Mouse (Mus musculus): ENCODE measurements around the gene Hoxb2. TPM values are rescaled to one million over a fixed set of nuclear protein-coding genes. Genes with fewer than 3 reads are reported as not detected.

Hoxb2 gene
- polyA plus RNA-seq, 1 experiment from 2014 or later = 20.3 TPM

DNA sequence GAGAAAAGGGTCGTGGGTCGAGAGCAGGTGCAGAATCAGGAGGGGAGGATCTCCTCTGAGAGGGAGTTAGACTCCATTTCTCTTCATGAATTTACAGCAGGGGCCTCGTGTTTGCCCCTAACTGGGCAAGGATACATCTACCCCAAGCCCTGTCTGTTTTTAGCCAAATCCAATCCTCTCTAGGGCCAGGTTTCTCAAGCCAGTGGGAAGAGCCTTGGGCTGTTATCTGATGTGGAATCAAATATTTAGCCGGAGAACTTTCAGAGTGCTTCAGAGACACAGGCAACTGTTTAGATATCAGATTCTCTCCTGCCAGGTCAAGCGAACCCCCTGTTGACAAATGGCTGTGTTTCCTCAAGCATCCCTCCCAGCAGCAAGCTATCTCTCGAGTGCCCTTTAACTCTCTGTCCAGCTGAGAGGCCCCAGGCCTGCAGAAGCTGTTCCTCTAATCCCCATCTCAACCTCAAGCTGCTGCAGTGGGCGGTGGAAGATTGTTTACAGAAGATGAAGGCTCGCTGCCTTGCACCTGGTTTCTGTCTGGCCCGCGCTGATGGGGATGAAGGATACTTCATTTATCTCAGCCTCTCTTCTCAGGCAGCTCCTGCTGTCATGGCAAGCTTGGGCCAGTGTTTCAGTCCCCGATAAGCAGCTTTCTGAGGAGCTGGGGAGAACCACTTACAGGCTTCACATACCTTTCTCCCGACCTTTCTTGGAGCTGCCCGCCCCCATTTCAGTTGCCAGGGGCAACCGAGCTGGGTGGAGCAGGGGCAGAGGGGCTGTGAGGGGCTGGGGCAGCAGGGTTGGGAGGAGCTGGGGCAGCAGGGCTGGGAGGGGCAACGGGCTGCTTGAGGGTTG is 46.7 kb downstream of the Hoxb2 start:
- Histone ChIP-seq H3K27me3 (replicated peaks) (no peaks in the 10 kb centered on the region), H3K4me2 (no peak overlapping the region), H3K4me3 (replicated peaks) (no peak overlapping the region), H3K4me1 (peaks cover 14% of the 10 kb centered on the region), H3K36me3 (no peaks in the 10 kb centered on the region), H3K9me3 (no peaks in the 10 kb centered on the region), H3K27ac (peak overlapping the region; percentile 45), H3K9ac (no peak overlapping the region)
- ATAC-seq (ENCODE audit: insufficient read depth, low FRiP score, low read depth) = peak; percentile 74
- 9% methylated on average over 15 of the region's 15 CpGs for WGBS

DNA sequence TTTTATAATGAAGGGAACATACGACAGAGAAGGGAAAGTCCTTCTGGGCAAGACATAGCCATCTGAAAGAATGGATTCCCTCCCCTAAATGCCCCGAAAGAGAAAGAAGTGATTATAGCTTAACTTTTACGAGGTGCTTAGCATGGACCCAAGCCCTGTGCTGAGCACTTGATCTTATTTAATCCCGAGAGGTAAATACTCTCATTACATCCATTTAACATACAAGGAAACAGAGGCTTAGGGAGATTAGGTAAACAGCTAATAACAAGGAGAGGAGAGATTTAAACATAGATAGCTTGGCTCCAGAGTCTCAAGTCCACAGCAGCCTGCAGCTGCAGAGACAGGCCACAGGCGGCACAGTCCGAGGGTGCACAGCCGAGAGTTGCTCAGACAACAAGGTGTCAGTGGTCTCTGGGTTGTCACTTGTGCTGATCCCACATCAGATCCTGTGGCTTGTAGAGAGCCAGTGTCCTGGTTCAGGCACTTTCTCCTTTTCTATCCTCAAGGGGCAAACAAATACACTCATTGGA is 47.5 kb downstream of the Hoxb2 start:
- WGBS = 22% methylated on average over 7 of the region's 7 CpGs
- H3K27me3 ChIP-seq (replicated peaks) = no peaks in the 10 kb centered on the region
- H3K4me3 ChIP-seq (replicated peaks) = no peak overlapping the region
- peaks cover 14% of the 10 kb centered on the region for H3K4me1 ChIP-seq
- peak overlapping the region; percentile 45 for H3K27ac ChIP-seq
- no peak overlapping the region for H3K9ac ChIP-seq
- H3K36me3 ChIP-seq = no peaks in the 10 kb centered on the region
- no peak overlapping the region for H3K4me2 ChIP-seq
- 0 out of 2 replicates have a peak, but pooled peaks have one; percentile 54 for ATAC-seq (ENCODE audit: insufficient read depth, low FRiP score, low read depth)
- no peaks in the 10 kb centered on the region for H3K9me3 ChIP-seq

DNA sequence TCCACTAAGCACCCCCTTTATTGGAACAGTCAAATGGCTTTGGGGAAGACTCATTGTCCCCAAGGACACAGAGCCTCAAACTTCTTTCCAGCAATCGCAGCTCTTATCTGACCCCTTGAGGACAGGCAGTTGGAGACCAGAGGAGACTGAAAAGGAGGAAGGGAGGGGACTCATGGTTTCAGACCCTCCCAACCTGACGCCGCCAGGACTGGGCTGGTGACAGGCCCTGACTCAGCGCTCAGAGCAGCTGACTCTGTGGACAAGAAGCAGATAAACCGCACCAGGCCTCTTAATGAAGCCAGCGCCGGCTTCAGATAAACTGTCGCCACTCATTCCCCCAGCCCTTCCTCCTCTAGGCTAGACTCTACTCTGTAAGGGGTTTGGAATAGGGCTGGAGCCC is 49.6 kb downstream of the Hoxb2 start:
- ATAC-seq (ENCODE audit: insufficient read depth, low FRiP score, low read depth) = no peak
- Histone ChIP-seq H3K4me3 (replicated peaks) (no peak overlapping the region), H3K4me2 (no peak overlapping the region), H3K4me1 (peaks cover 22% of the 10 kb centered on the region), H3K27ac (no peak overlapping the region), H3K9ac (no peak overlapping the region), H3K36me3 (no peaks in the 10 kb centered on the region), H3K9me3 (no peaks in the 10 kb centered on the region), H3K27me3 (replicated peaks) (no peaks in the 10 kb centered on the region)
- 21% methylated on average over 8 of the region's 8 CpGs for WGBS

MicroRNAs within 50 kb of the gene (microRNA counts, 519-probe panel; counts per million panel counts)
- microRNA mmu-miR-10a = 3,512 counts per million, percentile 88 among the panel's probes with 10 or more counts

Small RNAs within 50 kb of the gene (microRNA-seq; reads per million reads assigned to microRNA genes)
- 43,824 reads per million, percentile 99 among the genes with 10 or more reads in this experiment for gene Mir10a

Other genes starting within 250 kb of the Hoxb2 start
- 0.13 and 0.18 TPM in 2 replicates for gene Calcoco2, start 238.6 kb upstream of the Hoxb2 start, polyA plus RNA-seq (2015; fragmentation: Nextera tagmentation; extraction: Ambion mirVana)
- 0.31 and 0.36 TPM in 2 replicates for gene Ttll6, start 216.7 kb upstream of the Hoxb2 start, polyA plus RNA-seq (2015; fragmentation: Nextera tagmentation; extraction: Ambion mirVana)
- 0.05 TPM in 1 of 2 replicates, not detected in the other for gene Hoxb13, start 156.2 kb upstream of the Hoxb2 start, polyA plus RNA-seq (2015; fragmentation: Nextera tagmentation; extraction: Ambion mirVana)
- 0.13 and 0.35 TPM in 2 replicates for gene Hoxb9, start 79.1 kb upstream of the Hoxb2 start, polyA plus RNA-seq (2015; fragmentation: Nextera tagmentation; extraction: Ambion mirVana)
- gene Hoxb8, start 68.6 kb upstream of the Hoxb2 start, polyA plus RNA-seq (2015; fragmentation: Nextera tagmentation; extraction: Ambion mirVana) = 1.1 and 1.9 TPM in 2 replicates
- gene Hoxb7, start 63.9 kb upstream of the Hoxb2 start, polyA plus RNA-seq (2015; fragmentation: Nextera tagmentation; extraction: Ambion mirVana) = 7.0 and 9.1 TPM in 2 replicates
- gene Hoxb6, start 58.0 kb upstream of the Hoxb2 start, polyA plus RNA-seq (2015; fragmentation: Nextera tagmentation; extraction: Ambion mirVana) = 7.5 and 10.7 TPM in 2 replicates
- 17.6 and 17.9 TPM in 2 replicates for gene Hoxb5, start 47.2 kb upstream of the Hoxb2 start, polyA plus RNA-seq (2015; fragmentation: Nextera tagmentation; extraction: Ambion mirVana)
- gene Hoxb4, start 32.3 kb upstream of the Hoxb2 start, polyA plus RNA-seq (2015; fragmentation: Nextera tagmentation; extraction: Ambion mirVana) = 3.4 and 3.6 TPM in 2 replicates
- 2.5 and 2.7 TPM in 2 replicates for gene Hoxb3, start 27.2 kb upstream of the Hoxb2 start, polyA plus RNA-seq (2015; fragmentation: Nextera tagmentation; extraction: Ambion mirVana)
- 0.10 TPM in 1 of 2 replicates, not detected in the other for gene Hoxb1, start 15.2 kb downstream of the Hoxb2 start, polyA plus RNA-seq (2015; fragmentation: Nextera tagmentation; extraction: Ambion mirVana)
- 1.1 TPM in 2 replicates for gene Skap1, start 114.1 kb downstream of the Hoxb2 start, polyA plus RNA-seq (2015; fragmentation: Nextera tagmentation; extraction: Ambion mirVana)